In genomic region chr9:45952890-45953289, GRCm38 (mm10) we compare ENCODE assay signal across 10 mouse cellular contexts. TPM values are rescaled to one million over a fixed set of nuclear protein-coding genes. Genes with fewer than 3 reads are reported as not detected.
DNase-seq lines count a peak whose midpoint lies in the region; ATAC-seq and TF ChIP-seq lines count a peak whose summit lies in the region.
"Had no signal": no experiment of that assay in that cellular context is flagged by ENCODE, and none has a peak within 500 bp of the region (broad histone marks: within the 10 kb centered on the region; RNA-seq: fewer than 3 reads in every experiment).

No protein-coding gene starts in this region.

- H3K79me2 ChIP-seq in heart, adult 2 months (replicated peaks; ENCODE audit: control insufficient read depth, insufficient read depth, low read length), result peaks cover 2% of the 10 kb centered on the region; the same call in 1 of the 2 replicates

- no peaks in the 10 kb centered on the region for H3K27me3 ChIP-seq in heart, adult 2 months (ENCODE audit: control insufficient read depth, insufficient read depth, low read length)
- H3K27me3 ChIP-seq in megakaryocyte, embryonic 14.5 days (replicated peaks), result no peaks in the 10 kb centered on the region
- no peaks in the 10 kb centered on the region for H3K27me3 ChIP-seq in hindbrain, embryonic 14.5 days (ENCODE audit: control insufficient read depth, insufficient read depth, low read length)
- H3K27me3 ChIP-seq in neural tube, embryonic 13.5 days, result no peaks in the 10 kb centered on the region

- TF ChIP-seq POLR2A in heart, adult 2 months (IDR thresholded peaks at IDR 0.05; ENCODE audit: insufficient read depth, low read depth, low read length), result no peak

- ATAC-seq in megakaryocyte, adult 5-6 weeks (ENCODE audit: poor library complexity, severe bottlenecking), result no peak
- ATAC-seq in hindbrain, embryonic 14.5 days (ENCODE audit: low FRiP score), result no peak
- no peak for ATAC-seq in neural tube, embryonic 13.5 days (ENCODE audit: low read depth)
- no peak for ATAC-seq in megakaryocyte progenitor cell, adult 5-6 weeks (replicated peaks; ENCODE audit: poor library complexity)

- intact Hi-C loops in heart, adult 2 months (cut with DNase I), result no loop called here
- intact Hi-C loops in heart, postnatal 14 days (cut with DNase I), result loop anchor here (5.0 kb wide), 1 partner anchor 41 kb away; no protein-coding TSS in a partner anchor

- no peak for TF ChIP-seq CTCF in heart, adult 2 months (IDR thresholded peaks at IDR 0.05)

- H3K9me3 ChIP-seq in megakaryocyte, embryonic 14.5 days, result no peaks in the 10 kb centered on the region
- no peaks in the 10 kb centered on the region for H3K9me3 ChIP-seq in hindbrain, embryonic 14.5 days (ENCODE audit: control insufficient read depth, low read length)
- no peaks in the 10 kb centered on the region for H3K9me3 ChIP-seq in neural tube, embryonic 13.5 days

- peak overlapping the region; percentile 95 for H3K27ac ChIP-seq in heart, adult 2 months
- no peak overlapping the region for H3K27ac ChIP-seq in hindbrain, embryonic 14.5 days
- H3K27ac ChIP-seq in neural tube, embryonic 13.5 days (replicated peaks), result no peak overlapping the region

- peaks cover 5% of the 10 kb centered on the region for H3K4me1 ChIP-seq in heart, adult 2 months (ENCODE audit: control insufficient read depth, insufficient read depth, low read length)
- H3K4me1 ChIP-seq in megakaryocyte, embryonic 14.5 days, result peaks cover 32% of the 10 kb centered on the region
- H3K4me1 ChIP-seq in hindbrain, embryonic 14.5 days (replicated peaks; ENCODE audit: control insufficient read depth, insufficient read depth, low read length), result peaks cover 21% of the 10 kb centered on the region; the same call in 1 of the 2 replicates
- H3K4me1 ChIP-seq in neural tube, embryonic 13.5 days (replicated peaks), result peaks cover 44% of the 10 kb centered on the region

- 80% methylated on average over 7 of the region's 7 CpGs for WGBS in heart, adult 2 months
- 80% methylated on average over 7 of the region's 7 CpGs for WGBS in hindbrain, embryonic 14.5 days
- WGBS in neural tube, embryonic 13.5 days, result 85% methylated on average over 7 of the region's 7 CpGs

- H3K4me2 ChIP-seq in hindbrain, embryonic 14.5 days (replicated peaks), result peak overlapping the region; percentile 88
- H3K4me2 ChIP-seq in neural tube, embryonic 13.5 days, result peak overlapping the region; percentile 94; the same call in 1 of the 2 replicates

- no peak overlapping the region; the same call in 1 of the 2 replicates for H3K4me3 ChIP-seq in heart, adult 2 months
- H3K4me3 ChIP-seq in megakaryocyte, embryonic 14.5 days (replicated peaks), result peak overlapping the region; percentile 99
- no peak overlapping the region for H3K4me3 ChIP-seq in hindbrain, embryonic 14.5 days (replicated peaks; ENCODE audit: low read length)
- H3K4me3 ChIP-seq in neural tube, embryonic 13.5 days, result no peak overlapping the region

- H3K9ac ChIP-seq in heart, adult 2 months (ENCODE audit: low read depth, low read length), result no peak overlapping the region; the same call in 1 of the 2 replicates
- no peak overlapping the region for H3K9ac ChIP-seq in hindbrain, embryonic 14.5 days
- peak overlapping the region; percentile 91 for H3K9ac ChIP-seq in neural tube, embryonic 13.5 days

- no peak for TF ChIP-seq EP300 in heart, adult 2 months (IDR thresholded peaks at IDR 0.05; ENCODE audit: insufficient read depth, low read depth, low read length)

- DNase-seq in heart, adult 2 months, result no peak
- DNase-seq in heart, postnatal 14 days, result no peak
- no peak for DNase-seq in hindbrain, embryonic 14.5 days (ENCODE audit: low spot score)
- DNase-seq in kidney, postnatal 14 days, result no peak
- DNase-seq: embryo, embryonic 11 days; right cerebral cortex, postnatal 4 days had no signal

- no peaks in the 10 kb centered on the region for H3K36me3 ChIP-seq in heart, adult 2 months (ENCODE audit: control insufficient read depth, insufficient read depth, low read length)
- peaks cover 54% of the 10 kb centered on the region for H3K36me3 ChIP-seq in megakaryocyte, embryonic 14.5 days (replicated peaks; ENCODE audit: low read length)
- H3K36me3 ChIP-seq in hindbrain, embryonic 14.5 days (replicated peaks; ENCODE audit: control insufficient read depth, insufficient read depth), result peaks cover 47% of the 10 kb centered on the region
- H3K36me3 ChIP-seq in neural tube, embryonic 13.5 days, result peaks cover 47% of the 10 kb centered on the region

RNA-seq across cellular contexts. Expression of gene Sidt2, which starts 2.2 kb away (rescaled TPM):
- total RNA-seq in heart, adult 2 months (2021), result 10 to 100 TPM; 71.6 to 81.7 TPM
- 216 and 414 TPM in 2 replicates for polyA plus RNA-seq in heart, adult 2 months (2012; rRNA removed)
- total RNA-seq in heart, postnatal 14 days (2021), result 10 to 100 TPM; 71.9 to 80.7 TPM
- 9.5 and 30.5 TPM in 2 replicates for polyA plus RNA-seq in megakaryocyte, embryonic 14.5 days (2012; ENCODE audit: insufficient read depth, low replicate concordance)
- 57.3 and 71.0 TPM in 2 replicates for total RNA-seq in megakaryocyte, adult 5-6 weeks (2015)
- total RNA-seq in megakaryocyte, adult 5-6 weeks (2017), result 41.4 and 51.9 TPM in 2 replicates
- 48.9 and 55.3 TPM in 2 replicates for polyA plus RNA-seq in hindbrain, embryonic 14.5 days (2014; fragmentation: Nextera tagmentation; extraction: Ambion mirVana)
- polyA plus RNA-seq in neural tube, embryonic 13.5 days (2015; fragmentation: Nextera tagmentation; extraction: Ambion mirVana), result 39.2 and 44.2 TPM in 2 replicates
- total RNA-seq in megakaryocyte progenitor cell, adult 5-6 weeks (2015), result 29.4 and 32.7 TPM in 2 replicates
- 15.3 and 21.9 TPM in 2 replicates for total RNA-seq in megakaryocyte progenitor cell, adult 5-6 weeks (2017)

RNA-seq across cellular contexts. Expression of gene Tagln, which starts 17.0 kb away (rescaled TPM):
- 10 to 100 TPM; 84.0 to 93.6 TPM for total RNA-seq in heart, adult 2 months (2021)
- polyA plus RNA-seq in heart, adult 2 months (2012; rRNA removed), result 97.6 and 116 TPM in 2 replicates
- 10 to 100 TPM; 52.9 to 60.8 TPM for total RNA-seq in heart, postnatal 14 days (2021)
- 1.8 TPM in 1 of 2 replicates, not detected in the other for polyA plus RNA-seq in megakaryocyte, embryonic 14.5 days (2012; ENCODE audit: insufficient read depth, low replicate concordance)
- total RNA-seq in megakaryocyte, adult 5-6 weeks (2015), result 0.13 and 0.32 TPM in 2 replicates
- 0.40 TPM in 1 of 2 replicates, not detected in the other for total RNA-seq in megakaryocyte, adult 5-6 weeks (2017)
- 10.3 and 10.5 TPM in 2 replicates for polyA plus RNA-seq in hindbrain, embryonic 14.5 days (2014; fragmentation: Nextera tagmentation; extraction: Ambion mirVana)
- 9.8 and 10.8 TPM in 2 replicates for polyA plus RNA-seq in neural tube, embryonic 13.5 days (2015; fragmentation: Nextera tagmentation; extraction: Ambion mirVana)
- 0.10 TPM in 2 replicates for total RNA-seq in megakaryocyte progenitor cell, adult 5-6 weeks (2015)
- not detected in 2 replicates for total RNA-seq in megakaryocyte progenitor cell, adult 5-6 weeks (2017)

RNA-seq across cellular contexts. Expression of gene Rnf214, which starts 46.2 kb away (rescaled TPM):
- 10 to 100 TPM; 31.8 to 37.1 TPM for total RNA-seq in heart, adult 2 months (2021)
- polyA plus RNA-seq in heart, adult 2 months (2012; rRNA removed), result 12.5 and 21.8 TPM in 2 replicates
- total RNA-seq in heart, postnatal 14 days (2021), result 10 to 100 TPM; 27.9 to 28.3 TPM
- 5.8 and 6.8 TPM in 2 replicates for polyA plus RNA-seq in megakaryocyte, embryonic 14.5 days (2012; ENCODE audit: insufficient read depth, low replicate concordance)
- total RNA-seq in megakaryocyte, adult 5-6 weeks (2015), result 19.6 and 23.3 TPM in 2 replicates
- 32.5 and 34.0 TPM in 2 replicates for total RNA-seq in megakaryocyte, adult 5-6 weeks (2017)
- polyA plus RNA-seq in hindbrain, embryonic 14.5 days (2014; fragmentation: Nextera tagmentation; extraction: Ambion mirVana), result 107 and 109 TPM in 2 replicates
- 82.3 and 96.2 TPM in 2 replicates for polyA plus RNA-seq in neural tube, embryonic 13.5 days (2015; fragmentation: Nextera tagmentation; extraction: Ambion mirVana)
- total RNA-seq in megakaryocyte progenitor cell, adult 5-6 weeks (2015), result 20.3 and 21.2 TPM in 2 replicates
- 26.5 and 27.4 TPM in 2 replicates for total RNA-seq in megakaryocyte progenitor cell, adult 5-6 weeks (2017)

RNA-seq across cellular contexts. Expression of gene Pcsk7, which starts 46.6 kb away (rescaled TPM):
- 10 to 100 TPM; 12.2 to 13.9 TPM for total RNA-seq in heart, adult 2 months (2021)
- polyA plus RNA-seq in heart, adult 2 months (2012; rRNA removed), result 18.4 and 26.8 TPM in 2 replicates
- total RNA-seq in heart, postnatal 14 days (2021), result 10 to 100 TPM; 23.3 to 24.5 TPM
- 6.5 and 7.7 TPM in 2 replicates for polyA plus RNA-seq in megakaryocyte, embryonic 14.5 days (2012; ENCODE audit: insufficient read depth, low replicate concordance)
- 12.1 and 15.4 TPM in 2 replicates for total RNA-seq in megakaryocyte, adult 5-6 weeks (2015)
- total RNA-seq in megakaryocyte, adult 5-6 weeks (2017), result 22.5 and 34.8 TPM in 2 replicates
- polyA plus RNA-seq in hindbrain, embryonic 14.5 days (2014; fragmentation: Nextera tagmentation; extraction: Ambion mirVana), result 15.0 and 17.7 TPM in 2 replicates
- polyA plus RNA-seq in neural tube, embryonic 13.5 days (2015; fragmentation: Nextera tagmentation; extraction: Ambion mirVana), result 23.8 and 25.2 TPM in 2 replicates
- 8.5 and 9.6 TPM in 2 replicates for total RNA-seq in megakaryocyte progenitor cell, adult 5-6 weeks (2015)
- total RNA-seq in megakaryocyte progenitor cell, adult 5-6 weeks (2017), result 11.2 and 14.4 TPM in 2 replicates

RNA-seq across cellular contexts. Expression of gene Pafah1b2, which starts 59.6 kb away (rescaled TPM):
- total RNA-seq in heart, adult 2 months (2021), result 10 to 100 TPM; 46.0 to 49.0 TPM
- polyA plus RNA-seq in heart, adult 2 months (2012; rRNA removed), result 17.1 and 28.8 TPM in 2 replicates
- 10 to 100 TPM; 67.7 to 67.8 TPM for total RNA-seq in heart, postnatal 14 days (2021)
- 17.5 and 72.4 TPM in 2 replicates for polyA plus RNA-seq in megakaryocyte, embryonic 14.5 days (2012; ENCODE audit: insufficient read depth, low replicate concordance)
- 28.6 and 44.4 TPM in 2 replicates for total RNA-seq in megakaryocyte, adult 5-6 weeks (2015)
- total RNA-seq in megakaryocyte, adult 5-6 weeks (2017), result 53.0 and 73.9 TPM in 2 replicates
- polyA plus RNA-seq in hindbrain, embryonic 14.5 days (2014; fragmentation: Nextera tagmentation; extraction: Ambion mirVana), result 289 and 303 TPM in 2 replicates
- polyA plus RNA-seq in neural tube, embryonic 13.5 days (2015; fragmentation: Nextera tagmentation; extraction: Ambion mirVana), result 282 and 301 TPM in 2 replicates
- total RNA-seq in megakaryocyte progenitor cell, adult 5-6 weeks (2015), result 50.8 and 60.9 TPM in 2 replicates
- 111 and 112 TPM in 2 replicates for total RNA-seq in megakaryocyte progenitor cell, adult 5-6 weeks (2017)

Comparison
In these comparisons a context has a peak if more than half of its experiments do, and no peak if none do; other contexts are left out.
1. RNA of gene Tagln, which starts 17.0 kb away (total RNA-seq): 84.0 to 93.6 TPM in heart, adult 2 months and 52.9 to 60.8 TPM in heart, postnatal 14 days; 0.13 to 0.40 TPM in megakaryocyte, adult 5-6 weeks and 0.10 TPM in megakaryocyte progenitor cell, adult 5-6 weeks; every median in the first group is over 10 times any median in the second.